Mouse (Mus musculus): ENCODE data around the gene Slc25a47.
"Not testable (repeated sequence)": the region's sequence is repeated elsewhere in the genome, so short reads cannot be mapped to it uniquely, and the experiment has no call there.

Gene Slc25a47

DNA sequence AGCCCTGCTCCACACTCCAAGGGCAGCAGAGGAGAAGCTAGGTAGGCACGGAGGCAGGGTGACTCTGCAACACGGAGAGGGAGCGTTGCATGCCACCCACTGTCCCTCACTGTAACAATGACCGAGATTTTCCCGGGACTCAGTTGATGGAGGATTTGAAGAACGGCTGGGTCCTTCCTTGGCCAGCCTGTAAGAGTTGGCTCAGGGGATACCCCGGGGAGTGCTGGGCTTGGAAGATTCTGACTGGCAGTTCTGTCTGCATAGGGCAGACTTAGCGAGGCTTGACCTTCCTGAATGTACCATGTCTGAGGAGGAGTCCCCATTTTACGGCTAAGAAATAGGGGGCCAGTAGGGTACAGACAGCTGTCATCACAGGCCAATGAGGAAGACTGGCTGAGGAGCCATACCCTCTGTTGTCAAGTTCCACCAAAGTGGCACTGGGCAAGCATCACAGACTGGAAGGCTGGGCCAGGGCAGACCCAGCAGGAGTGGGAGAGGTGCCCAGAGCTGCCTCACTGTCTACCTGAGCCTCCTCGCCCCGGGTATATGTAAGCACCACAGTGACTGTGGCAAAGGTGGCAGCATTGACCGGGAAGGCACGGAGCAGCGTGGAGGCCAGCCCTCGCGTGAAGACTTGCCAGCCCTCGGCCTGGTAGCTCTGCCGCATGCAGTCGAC lies 9.4 kb upstream of the Slc25a47 start:
- DNase-seq (ENCODE audit: low spot score in 2 of 2) = no peak

DNA sequence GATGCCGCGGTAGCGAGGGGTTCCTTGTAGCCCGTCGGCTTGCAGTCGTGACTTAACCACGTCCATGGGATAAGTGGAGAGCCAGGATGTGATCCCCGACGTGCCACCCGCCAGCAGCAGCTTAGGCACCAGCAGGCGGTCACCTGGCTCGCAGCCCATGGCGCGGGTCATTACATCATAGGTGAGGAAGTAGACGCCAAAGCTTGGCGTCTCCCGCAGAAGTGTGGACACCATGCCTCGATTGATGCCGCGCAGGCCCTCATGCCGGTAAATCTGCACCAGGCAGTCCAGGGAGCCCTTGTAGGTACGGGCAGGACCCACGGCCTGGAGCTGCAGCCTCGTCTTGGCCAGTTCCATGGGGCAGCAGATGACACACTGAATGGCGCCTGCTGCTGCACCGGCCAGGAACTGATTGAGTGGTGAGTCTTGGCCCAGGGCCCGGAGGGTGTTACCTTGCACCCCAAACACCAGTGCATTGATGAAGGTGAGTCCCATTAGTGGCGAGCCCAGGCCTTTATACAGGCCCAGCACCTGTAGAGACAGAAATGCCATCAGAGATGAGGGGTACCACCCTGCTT lies 8.8 kb upstream of the Slc25a47 start:
- no peak for DNase-seq (ENCODE audit: low spot score in 2 of 2)

DNA sequence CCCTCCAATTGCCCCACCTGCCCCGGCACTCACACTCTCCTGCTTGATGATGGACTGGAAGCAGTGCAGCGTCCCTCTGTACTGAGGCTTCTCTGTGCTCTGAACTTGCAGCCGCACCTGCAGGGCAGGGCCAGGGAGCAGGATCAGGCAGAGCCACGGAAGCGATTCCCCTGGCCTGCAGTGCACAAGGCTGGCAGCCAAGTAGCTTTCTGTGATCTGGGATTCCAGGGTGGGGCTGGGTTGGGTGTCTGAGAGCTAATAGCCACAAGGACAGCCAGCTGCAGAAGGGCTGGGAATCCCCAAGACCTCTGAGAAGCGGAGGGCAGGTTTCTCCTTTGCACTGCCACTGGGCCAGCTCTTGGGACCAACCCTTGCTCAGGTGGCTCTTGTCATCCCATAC lies 8.2 kb upstream of the Slc25a47 start:
- peak in 1 of 2 experiments; percentile 8 for DNase-seq (ENCODE audit: low spot score in 2 of 2)

DNA sequence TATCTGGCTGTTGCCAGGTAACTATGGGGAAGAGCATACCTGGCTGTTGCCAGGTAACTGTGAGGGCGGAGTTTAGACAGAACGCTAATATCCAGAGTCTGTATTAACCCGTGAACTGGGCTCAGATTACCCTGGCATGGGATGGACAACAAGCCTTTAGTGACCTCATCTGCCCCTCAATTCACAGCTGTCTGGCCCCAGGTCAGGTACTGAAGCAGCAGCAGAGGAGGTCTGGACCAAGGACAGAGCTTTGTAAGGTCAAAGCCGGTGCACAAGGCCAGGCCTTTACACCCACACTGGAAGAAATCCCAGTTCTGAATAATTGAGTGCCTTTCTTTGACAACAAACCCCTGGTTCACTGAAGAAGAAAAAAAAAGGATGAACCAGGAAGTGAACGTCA lies 6.2 kb upstream of the Slc25a47 start:
- DNase-seq (ENCODE audit: low spot score in 2 of 2) = peak in 1 of 2 experiments; percentile 8

DNA sequence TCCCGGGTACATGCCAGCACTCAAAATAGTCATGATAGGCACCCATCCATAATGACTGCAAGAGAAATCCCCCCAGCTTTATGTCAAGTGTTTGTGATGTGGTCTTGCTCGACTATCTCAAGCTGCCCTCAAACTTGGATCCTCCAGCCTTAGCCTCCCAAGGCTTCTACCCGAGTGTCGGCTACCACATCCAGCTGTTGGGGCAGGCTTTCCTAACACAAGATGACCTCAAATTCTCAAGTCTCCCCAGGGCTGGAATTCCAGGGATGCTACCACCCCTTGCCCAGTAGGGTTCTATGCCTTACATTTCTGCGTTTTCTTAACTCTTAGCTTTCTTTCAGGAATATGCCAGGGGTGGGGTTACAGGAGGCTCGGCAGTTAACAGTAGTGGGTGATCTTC lies 5.5 kb upstream of the Slc25a47 start:
- no peak for DNase-seq (ENCODE audit: low spot score in 2 of 2)

DNA sequence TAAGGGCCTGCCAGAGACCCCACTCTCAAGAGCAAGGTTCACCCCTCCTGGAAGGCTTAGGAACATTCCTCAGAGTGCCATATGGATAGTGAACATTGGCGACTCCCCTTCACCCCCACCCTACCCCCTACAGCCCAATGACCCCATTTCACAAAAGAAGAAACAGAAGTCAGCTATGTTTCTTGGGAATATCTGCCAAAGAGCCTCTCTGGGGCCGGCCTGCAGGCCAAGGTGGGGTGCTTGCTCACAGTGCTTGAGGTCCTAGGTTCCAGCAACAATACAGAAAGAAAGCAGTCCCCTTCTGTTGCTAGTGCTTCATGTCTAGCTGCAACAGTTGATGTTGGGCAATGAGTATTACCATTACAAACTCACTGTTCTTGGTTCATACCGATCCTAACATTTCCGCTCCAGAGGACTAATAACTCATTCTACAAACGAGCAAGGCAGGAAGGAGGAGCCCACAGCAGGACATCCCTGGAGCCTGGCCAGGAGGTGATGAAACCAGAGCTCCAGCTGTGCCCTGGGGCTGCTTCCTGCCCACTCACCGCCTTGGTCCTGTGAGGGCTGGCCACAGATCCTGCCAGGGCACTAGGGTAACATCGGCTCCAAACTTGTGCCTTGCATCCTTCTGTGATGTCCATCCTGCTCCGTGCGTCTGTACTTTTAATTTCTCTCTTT lies 3.7 kb upstream of the Slc25a47 start:
- DNase-seq (ENCODE audit: low spot score in 2 of 2) = no peak

DNA sequence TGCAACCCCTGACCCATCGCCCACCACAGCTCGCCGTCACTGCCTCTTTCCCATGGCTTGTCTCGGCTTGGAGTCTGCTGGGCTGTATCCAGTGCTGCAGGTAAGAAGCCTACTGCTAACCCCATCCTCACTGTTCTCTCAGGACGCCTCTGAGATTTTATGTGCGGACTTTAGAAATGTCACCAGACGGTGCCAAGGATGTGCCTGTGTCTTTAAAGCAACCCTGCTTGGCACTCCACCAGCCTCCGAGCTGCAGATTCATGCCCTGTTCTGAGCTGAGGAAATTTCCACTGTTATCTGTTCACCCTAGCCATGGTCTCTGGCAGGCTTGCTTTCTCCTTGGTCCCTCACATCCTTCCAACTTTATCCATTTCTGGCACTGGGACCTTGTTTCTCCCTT lies 3.0 kb upstream of the Slc25a47 start:
- DNase-seq (ENCODE audit: low spot score in 2 of 2) = no peak

DNA sequence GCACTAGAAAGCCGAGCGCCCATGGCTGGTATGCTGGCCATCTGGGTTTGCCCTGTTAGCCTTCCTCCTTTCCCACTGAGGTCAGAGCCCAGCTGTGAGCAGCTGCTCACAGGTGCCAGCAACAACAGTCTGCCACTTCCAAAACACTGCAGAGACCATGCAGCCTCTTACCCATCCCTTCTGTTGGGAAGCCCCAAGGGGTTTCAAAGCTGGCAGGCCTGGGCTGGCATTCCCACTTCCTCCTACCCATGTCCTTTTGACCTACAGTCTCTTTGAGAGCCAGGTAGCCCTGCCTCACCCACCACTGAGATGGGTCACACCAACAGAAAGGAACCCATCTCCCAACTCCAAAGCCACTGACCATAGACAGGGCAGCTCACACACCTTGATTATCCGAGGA lies 2.4 kb upstream of the Slc25a47 start:
- no peak for DNase-seq (ENCODE audit: low spot score in 2 of 2)

DNA sequence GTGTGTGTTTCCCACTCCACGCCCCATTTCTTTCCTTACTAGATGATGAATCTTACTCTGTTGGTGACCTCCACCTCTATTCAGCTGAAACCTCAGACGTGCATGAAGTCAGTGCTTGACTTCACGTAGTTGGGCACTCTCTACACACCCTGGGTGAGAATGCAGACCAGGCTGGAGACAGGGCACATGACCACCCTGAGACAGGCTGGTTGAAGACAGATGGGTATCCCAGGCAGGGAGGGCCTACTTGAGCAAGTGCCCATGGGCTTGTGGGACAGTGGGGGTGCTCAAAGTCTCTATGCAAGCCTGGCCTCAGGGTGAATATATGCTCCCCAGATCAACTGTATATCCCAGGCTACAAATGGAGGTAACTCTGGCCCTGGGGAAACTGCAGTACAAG lies 1.5 kb upstream of the Slc25a47 start:
- DNase-seq (ENCODE audit: low spot score in 2 of 2) = no peak

DNA sequence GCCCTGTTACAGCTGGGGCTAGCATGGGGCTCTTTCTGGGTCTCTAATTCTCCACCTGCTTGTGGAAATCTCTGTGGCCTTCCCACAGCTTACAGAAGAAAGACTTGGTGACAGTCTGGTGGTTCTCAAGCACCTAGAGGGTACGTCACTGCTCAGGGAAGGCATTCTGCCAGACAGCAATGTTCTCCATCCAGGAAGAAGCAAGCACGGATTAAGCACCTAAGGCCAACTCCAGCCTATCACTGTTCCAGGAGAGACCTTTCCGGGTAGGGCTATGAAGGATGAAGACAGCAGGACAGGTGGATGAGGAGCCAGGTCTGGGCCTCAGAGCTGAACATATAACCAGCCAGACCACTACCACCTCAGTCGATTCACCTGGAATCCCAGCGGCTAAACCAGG lies 1.1 kb upstream of the Slc25a47 start:
- no peak for DNase-seq (ENCODE audit: low spot score in 2 of 2)

DNA sequence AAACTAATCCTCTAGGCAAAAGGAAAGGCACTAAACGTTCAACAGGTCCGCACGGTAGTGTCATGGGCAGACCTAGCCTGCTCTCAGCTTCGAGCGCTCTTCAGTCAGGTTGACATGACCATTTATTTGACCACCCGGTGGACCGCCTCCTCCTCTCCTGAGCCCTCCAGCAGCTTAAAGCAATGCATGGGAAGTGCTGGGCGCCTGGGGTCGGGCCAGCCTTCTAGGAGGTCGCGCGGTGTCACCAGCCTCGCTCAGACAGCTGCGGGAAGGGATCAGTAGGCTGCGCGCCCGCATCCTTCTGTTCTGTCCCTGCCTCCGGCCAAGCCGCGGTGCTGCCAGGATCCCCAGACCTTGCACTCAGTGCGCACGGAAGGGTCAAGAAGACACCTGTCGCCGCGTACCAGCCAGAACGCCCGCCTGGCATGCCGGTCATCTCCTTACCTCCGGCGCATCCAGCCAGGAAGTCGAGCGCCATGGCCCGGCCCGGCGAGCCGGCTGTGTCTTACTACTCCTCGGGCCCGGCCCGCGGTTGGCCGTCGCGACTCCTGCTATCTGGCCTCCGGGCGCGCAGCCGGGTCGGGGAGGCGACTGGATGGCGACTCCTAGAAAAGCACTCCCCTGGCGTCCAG lies 522 bp upstream of the Slc25a47 start:
- no peak for DNase-seq (ENCODE audit: low spot score in 2 of 2)

DNA sequence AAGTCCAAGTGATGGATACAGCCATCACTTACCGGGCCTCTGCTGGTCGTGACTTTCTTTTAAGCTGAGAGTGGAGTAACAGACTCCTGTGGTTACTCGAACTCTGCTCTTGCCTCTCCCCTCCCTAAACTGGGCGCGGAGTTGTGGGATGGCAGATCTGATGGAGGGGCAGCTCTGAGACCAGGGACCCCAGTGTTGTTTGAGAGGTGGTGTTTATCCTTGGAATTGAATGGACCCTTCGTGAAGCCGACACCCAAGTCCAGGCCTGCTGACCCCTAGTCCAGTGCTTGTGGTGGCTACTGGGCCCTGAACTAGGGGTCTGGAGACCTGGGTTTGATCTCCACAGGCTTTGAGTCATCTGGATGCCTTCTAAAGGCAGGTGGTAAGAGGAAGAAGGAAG lies 876 bp downstream of the Slc25a47 start:
- DNase-seq (ENCODE audit: low spot score in 2 of 2) = no peak

DNA sequence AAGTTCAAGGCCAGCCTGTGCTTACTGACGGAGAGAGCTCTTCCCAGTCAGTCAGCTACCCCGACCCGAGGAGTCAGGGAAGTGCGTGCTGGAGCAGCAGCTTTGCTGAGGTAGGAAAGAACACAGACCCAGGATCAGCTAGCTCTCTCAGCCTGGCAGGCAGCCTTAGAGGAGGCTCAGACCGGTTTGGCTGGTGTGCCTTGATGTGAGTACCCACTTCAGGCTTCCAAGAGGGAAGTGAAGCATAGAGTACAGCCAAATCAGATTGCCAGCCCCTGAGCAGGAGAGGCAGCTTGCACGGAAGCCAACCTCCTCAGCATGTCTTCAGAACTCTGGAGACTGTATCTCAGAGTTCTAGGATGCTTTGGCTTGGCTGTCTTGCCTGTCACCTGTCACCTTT lies 5.3 kb downstream of the Slc25a47 start:
- DNase-seq (ENCODE audit: low spot score in 2 of 2) = no peak

DNA sequence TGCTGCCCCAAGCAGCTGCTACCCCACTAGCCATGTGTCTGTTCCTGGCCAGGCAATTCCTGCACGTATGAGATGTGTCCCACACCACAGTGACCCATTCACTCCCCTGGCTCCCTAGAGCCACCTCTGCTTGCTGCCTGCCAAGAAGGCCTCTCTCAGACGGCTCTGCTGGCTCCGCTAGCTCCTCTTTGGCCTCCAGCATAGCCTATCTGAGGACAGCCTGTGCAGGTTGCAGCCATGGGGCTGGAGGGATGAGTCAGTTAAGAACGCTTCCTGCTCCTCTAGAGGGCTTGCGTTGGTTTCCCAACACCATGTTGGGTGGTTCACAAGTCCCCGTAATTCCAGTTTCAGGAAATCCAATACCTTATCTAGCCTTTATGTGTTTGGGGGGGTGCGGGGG lies 6.8 kb downstream of the Slc25a47 start:
- DNase-seq (ENCODE audit: low spot score in 2 of 2) = no peak

DNA sequence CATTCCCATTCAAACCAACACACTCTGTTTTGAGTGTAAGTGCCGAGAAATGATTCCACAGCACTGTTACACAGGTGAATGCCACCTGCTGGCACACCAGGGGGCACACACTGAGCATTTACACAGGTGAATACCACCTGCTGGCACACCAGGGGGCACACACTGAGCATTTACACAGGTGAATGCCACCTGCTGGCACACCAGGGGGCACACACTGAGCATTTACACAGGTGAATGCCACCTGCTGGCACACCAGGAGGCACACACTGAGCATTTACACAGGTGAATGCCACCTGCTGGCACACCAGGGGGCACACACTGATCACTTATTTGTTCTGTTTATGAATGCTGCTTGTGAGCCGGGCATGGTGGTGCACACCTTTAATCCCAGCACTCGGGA lies 12.2 kb downstream of the Slc25a47 start:
- DNase-seq (ENCODE audit: low spot score in 2 of 2) = not testable (repeated sequence)

DNA sequence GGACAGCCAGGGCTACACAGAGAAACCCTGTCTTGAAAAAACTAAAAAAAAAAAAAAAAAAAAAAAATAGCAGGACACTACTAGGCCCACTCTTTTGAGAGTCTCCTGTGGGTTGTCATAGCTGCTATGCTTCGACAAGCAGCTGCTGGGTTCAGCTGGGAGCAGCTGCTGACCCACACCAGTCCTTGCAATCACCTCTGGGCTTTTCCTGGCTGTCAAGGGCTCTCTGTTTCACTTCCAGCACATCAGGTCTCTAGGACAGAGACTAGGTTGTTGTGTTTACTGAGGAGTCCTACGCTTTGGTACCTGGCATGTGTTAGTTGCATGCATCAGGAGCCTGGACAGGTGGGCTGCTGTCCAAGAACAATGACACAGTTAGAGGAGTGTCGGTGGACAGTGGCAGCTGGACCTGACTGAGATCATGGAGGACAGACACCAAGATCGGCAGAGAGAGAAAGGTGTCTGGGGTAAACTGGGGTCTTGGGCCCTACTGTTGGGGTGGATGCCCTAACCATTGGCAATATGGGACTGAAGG lies 13.7 kb downstream of the Slc25a47 start:
- no peak for DNase-seq (ENCODE audit: low spot score in 2 of 2)

DNA sequence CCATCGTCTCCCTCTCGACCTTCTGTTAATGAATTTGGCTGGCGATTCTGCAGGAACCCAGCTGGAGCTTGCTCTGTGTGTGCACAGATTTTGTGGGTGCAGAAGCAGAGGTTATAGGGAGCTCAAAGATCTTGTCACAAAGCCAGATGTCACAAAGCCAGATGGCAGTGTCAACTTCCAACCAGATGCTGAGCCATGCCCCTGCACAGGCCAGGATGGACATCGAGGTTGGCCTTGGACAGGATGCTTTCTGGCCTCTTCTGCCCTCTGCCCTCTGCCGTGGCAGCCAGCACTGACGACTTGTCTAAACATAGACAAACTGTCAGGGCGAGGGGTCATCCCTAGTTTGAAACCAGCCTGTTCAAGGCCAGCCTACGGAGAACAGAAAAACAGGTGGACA lies 14.3 kb downstream of the Slc25a47 start:
- no peak for DNase-seq (ENCODE audit: low spot score in 2 of 2)

DNA sequence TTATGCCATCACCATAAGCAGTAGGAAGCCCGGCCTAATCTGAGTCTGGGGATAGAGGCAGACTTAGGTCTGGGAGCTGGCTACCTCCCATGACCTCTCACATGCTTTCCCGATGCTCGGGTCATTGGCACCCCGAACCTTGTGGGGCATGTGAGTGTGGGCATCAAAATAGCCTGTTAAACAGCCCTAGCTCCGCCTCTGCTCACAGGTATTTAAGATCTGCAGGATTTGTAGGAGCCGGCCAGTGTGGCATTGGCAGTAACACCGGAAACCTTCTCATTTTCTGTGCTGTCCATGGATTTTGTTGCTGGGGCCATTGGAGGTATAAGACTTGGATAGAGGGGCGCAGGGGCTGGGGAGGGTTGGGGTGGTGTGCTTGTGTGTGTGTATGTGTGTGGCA lies 15.0 kb downstream of the Slc25a47 start:
- no peak for DNase-seq (ENCODE audit: low spot score in 2 of 2)

DNA sequence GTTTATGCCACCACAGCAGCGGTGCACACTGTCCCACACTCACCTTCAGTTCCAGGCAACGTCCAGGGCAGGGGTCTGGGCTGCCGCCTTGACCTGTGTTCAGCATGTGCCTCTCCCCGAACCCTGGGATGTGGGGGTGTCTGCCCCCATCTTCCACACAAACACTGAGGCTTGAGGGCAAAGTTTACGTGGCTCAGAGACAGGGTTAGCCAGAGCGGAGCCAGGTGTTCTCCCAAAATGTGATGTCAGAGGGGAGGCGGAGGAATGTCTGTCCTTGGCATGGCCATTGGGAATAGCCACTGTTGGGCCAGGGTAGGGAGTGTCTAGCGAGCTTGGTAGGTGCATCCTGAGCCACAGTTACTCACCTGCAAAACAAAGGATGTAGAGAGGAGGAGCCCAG lies 17.0 kb downstream of the Slc25a47 start:
- DNase-seq (ENCODE audit: low spot score in 2 of 2) = no peak

DNA sequence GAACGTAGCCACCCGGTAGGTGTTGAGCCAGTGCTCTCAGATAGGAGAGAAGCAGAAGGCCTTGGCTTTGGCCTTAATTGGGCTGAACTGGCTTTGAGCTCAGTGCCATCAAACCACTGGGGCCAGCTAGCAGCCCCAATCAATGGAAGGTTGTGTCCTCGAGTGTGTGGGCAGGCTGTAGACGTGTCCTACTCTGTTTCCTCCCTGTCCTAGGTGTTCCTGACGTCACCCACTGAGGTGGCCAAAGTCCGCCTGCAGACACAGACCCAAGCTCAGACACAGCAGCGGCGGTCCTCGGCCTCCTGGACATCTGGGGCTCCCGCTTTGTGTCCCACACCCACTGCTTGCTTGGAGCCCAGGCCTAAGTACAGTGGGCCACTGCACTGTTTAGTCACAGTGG lies 19.2 kb downstream of the Slc25a47 start:
- DNase-seq (ENCODE audit: low spot score in 2 of 2) = no peak

DNA sequence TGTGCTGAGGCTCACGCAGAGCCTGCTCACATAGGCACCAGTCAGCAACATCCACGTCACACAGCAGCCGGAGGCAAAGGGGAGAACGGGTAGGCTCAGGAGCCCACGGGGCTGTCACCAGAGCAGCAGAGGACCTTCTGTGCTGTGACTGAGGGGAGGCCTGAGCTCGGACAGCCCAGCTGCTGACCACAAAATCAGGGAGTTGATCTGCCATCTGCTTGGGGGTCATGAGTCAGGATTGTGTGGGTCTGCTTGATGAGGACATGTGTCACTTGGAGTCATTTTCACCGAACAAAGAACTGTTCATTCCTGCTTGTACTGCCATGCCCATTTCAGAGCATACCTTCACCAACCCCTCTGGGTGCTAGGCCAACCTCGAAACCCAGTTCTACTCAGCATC lies 20.3 kb downstream of the Slc25a47 start:
- no peak for DNase-seq (ENCODE audit: low spot score in 2 of 2)

DNA sequence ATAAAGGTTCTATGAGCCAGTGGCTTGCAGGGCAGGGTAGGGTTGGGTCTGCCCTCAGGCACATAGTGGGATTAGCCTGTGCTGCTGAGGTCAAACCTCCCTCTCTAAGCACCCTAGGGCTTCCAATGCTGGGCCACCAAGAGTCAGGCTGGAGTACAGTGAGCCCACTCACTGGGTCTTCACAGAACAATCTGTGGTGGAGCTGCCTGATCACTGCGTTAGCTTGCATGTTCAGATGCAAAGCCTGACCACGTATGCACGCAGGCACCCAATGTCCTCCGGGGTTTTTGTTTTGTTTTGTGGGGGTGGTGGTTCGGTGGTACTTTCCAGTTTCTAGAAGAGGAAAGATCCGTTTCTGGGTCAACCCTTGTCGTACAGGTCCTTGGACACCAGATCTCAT lies 21.3 kb downstream of the Slc25a47 start:
- DNase-seq (ENCODE audit: low spot score in 2 of 2) = no peak

All from spleen, postnatal 10 days (tissue).